Mouse (Mus musculus): ENCODE results near the gene Pttg1.

Gene Pttg1

DNA sequence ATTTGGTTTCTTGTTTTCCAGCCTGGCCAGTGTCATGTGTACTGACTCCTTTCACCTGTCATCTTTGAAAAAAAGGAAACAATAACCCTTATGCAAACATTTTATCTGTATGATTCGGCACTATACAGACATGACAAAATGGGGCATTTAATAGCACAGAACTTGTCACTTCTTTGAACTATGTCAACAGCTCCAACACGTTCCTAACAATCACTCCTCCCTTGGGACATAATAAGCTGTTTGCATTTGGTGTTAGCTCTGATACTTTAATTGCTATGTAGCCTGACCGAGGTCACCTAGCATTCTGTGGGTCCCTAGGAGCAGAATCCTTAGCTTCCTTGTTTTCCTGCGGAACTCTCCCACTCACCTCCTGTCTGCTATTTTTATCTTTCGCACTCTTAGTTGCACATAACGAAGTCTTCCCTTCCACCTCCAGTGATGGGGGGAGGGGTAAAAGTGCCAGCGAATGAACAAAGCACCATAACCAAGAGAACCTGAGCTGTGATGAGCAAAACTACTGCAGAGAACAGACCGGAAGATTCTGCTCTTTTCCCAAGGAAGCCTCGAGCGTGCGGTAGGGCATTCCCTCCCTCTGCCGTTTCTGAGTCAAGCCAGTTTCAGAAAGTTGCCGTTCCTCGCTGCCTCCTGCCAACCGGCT is 21.8 kb downstream of the Pttg1 start:
- no peak for DNase-seq

DNA sequence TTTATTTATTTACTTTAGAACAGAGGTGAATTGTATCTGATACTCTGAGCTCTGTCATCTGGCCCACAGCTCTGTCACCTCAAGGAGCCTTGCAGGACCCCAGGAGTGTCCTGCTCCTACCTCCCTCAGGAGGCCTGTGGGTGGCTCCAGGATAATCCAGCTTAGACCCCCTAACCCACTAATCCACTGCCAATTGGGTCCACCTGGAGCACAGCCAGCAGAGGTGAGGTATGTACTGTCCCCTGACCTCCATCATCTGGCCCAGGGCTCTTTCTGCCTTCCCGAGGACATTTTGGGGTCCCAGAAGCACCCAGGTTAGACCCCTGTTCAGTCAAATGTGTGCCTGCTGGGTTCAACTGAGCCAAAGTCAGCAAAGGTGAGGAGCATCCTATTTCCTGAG is 25.9 kb downstream of the Pttg1 start:
- no peak for DNase-seq

DNA sequence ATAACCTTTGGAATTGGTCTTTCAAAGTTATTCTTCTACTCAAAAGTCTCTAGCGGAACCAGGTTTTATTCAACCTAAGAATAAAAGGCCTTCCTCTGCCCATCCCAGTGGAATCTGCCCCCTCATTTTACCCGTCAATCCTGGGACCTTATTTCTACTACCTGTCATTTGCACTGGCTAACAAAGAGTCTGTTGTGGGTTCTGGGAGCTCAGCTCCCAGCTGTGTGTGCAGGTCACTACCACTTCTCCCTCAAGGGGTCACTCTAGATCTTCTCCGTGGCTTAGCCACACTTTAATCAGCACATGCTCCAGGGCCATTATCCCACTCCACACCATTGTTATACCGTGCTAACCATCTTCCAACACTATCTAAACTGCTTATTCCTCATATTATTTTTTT is 26.8 kb downstream of the Pttg1 start:
- DNase-seq, result no peak

DNA sequence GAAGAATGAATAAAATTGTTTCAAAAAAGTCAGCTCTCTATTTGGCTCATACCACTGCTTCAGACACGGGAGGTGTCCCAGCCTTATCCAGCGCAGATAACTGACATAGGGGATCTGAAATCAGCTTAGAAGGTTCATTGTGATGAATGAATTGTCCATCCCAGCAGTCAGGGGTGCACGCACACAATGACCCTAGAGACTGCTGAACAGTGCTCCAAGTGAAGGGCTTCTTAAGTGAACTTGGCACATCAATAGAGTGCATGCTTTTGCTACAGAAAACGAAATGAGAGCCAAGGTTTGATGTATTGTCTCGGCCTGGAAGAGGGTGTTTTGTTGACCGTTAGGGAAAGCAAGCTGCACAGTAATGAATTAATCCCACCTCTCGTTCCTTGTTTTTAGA is 29.4 kb downstream of the Pttg1 start:
- DNase-seq, result no peak

DNA sequence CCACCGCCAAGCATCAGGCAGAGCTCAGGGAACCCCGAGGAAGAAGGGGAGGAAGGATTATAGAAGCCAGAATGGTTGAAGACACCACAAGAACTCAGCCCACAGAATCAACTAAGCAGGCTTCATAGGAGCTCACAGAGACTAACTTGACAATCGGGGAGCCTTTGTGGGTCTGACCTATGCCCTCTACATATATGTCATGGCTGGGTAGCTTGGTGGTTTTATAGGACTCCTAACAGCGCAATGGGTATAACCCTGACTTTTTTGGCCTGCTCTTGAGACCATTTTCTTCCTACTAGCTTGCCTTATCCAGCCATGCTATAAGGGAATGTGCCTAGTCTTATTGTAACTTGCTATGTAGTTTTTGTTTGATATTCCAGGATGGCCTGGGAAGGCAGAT is 29.8 kb downstream of the Pttg1 start:
- DNase-seq, result no peak

DNA sequence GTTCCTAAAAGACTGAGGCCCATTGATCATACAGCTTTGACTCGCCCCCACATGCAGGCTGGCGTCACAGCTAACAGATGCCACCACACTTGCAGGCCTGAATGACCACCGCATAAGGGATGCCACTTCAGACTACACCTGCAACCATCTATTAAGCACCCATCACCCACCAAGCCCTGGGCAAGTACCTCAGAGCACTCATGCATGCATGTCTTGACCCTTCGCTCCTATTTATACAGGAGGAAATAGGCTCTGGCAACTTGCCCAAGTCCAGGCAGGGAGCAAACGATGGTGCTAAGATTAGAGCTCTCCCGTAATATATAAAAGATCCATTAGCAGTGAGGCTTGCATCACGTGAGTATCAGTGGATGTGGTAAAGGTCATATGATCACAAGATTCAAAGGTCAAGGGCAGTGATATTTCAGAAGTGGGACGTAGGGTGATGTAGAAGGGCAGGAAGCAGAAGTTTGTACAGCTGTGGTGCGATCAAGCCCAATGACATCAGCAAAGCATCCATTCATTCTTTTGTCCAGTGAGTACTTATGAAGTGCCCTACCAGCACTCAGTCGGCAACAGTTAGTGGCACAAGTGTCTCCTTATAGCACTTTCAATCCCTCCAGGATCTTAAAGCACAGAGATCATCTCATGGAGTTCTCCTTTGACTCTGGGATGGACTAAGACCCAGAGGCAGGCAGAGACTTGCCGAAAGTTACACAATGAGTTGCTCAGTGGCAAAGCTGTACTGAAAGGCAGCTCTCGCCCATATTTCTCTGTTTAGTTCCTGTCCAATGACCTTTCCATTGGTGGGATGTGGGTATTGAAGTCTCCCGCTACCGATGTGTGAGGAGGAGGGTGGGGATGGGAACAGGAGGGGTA is 30.7 kb downstream of the Pttg1 start:
- DNase-seq, result no peak

DNA sequence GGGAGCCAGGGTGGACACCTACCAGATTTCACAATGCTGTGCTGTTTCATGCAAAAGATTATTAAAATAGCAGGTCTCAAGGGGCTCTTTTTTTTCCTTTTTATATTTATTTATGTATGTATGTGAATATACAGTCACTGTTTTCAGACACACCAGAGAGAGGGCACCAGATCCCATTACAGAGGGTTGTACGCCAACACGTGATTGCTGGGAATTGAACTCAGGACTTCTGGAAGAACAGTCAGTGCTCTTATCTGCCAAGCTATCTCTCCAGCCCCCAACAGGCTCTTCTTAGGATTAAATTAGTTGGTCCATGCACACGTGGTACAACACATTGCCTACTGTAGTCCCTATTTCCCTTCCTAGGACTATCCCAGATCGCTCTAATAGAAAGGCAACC is 32.7 kb downstream of the Pttg1 start:
- no peak for DNase-seq

DNA sequence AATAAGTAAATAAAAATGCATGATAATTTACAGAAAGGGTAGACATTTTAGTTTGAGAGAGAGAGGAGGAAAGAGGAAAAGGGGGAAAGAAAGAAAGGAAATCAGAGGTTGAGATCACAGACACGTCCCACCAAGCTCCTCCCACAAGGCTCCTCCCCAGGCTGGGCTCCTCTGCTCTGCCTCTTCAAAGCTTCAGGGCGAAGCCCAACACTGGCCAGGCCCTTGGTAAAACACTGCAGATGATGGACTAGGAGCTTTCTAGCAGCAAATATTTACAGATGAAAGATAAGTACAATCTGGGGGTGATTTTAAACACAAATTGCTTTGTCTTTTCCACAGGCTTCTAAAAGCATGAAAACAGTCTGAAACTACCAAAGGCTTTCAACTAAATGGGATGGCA is 33.3 kb downstream of the Pttg1 start:
- DNase-seq, result no peak

DNA sequence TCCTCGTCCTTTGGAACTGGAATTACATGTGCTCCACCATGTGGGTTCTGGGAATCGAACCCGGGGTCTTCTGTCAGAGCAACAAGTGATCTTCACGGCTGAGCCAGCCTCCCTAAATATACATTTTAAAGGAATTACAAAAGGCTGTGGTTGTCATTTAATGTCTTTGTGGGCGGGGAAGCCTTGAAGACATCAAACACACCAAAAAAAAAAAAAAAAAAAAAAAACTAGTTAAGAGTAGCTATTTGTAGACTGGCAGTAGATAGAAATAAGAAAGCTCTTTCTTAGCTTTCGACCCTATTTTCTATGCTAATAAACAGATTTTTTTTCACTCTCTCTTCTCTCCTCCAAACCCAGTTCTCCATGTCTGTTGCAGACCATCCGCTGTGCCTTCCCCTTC is 36.9 kb downstream of the Pttg1 start:
- no peak for DNase-seq

DNA sequence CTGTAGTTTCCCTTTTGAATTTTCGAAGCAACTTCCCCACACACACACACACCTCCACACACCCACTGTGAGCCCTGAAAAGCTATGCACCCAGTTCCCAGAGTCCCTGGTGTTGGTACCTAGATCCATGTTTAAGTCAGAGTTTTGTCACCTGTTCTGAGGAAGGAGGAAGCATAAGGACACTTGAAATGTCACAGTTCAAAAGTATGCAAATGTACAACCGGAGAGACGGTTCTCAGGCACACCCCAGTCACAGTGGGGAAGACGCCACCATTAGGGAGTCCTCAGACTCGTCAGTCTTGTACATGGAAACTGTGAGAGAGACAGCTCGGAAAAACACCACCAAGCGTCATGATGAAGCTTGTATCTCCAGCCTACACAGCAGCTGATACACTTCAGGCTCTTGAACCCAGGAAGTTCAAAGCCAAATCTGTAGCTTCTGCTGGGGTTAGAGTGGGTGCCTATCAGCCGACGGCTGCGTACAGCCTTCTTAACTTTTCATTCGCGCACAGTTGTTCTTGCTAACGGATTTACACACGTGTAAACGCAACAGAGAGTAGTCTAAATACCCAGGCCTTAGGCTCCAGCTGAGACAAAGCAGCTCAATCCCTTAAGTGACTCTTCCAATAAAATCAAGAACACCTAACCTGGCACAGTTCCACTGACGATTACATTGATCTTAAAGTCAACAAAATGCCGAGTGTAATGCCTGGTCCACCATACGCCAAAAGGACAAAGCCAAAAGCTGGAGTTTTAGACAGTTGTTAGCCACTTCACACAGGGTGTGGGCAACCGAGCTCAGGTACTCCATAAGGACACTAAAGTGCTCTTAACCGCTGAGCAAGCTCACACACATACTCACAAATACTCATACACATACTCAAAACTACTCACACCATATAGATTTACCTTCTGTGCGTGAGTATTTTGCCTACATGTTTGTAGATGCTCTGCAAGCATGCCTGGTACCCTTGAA is 37.6 kb downstream of the Pttg1 start:
- no peak for DNase-seq

DNA sequence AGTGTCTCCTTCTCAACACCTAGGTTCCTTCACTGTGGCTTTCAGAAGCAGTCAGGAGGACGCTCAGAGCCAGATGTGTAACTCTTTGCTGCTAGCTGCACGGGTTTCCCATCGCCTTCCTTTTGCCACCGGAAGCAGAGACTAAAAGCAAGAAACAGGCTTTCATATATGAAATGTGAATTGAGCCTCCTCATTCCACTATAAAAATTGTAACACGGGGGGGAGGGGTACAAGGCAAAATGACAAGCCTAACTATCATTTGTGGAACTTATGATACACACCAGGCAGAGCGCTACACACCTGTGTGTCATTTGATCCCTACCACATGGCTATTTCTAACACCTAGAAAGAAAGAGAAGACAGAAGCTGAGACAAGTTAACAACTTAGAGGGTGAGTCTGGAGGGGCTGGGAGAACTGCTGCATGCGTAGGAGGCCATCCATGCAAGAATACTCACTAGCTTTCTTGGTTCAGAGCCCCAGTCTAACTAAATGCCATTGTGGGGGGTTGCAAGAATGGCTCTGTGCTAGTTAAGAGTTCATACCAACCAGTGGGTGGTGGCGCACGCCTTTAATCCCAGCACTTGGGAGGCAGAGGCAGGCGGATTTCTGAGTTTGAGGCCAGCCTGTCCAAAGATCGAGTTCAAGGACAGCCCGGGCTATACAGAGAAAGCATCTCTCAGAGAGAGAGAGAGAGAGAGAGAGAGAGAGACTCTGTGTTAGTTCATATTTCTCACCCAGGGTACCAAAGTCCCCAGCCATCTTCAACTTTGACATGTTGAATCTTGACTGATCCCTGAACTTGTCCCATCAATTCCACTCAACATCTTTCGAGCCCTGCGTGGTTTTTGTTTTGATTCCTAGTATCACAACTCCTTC is 38.8 kb downstream of the Pttg1 start:
- DNase-seq, result no peak

DNA sequence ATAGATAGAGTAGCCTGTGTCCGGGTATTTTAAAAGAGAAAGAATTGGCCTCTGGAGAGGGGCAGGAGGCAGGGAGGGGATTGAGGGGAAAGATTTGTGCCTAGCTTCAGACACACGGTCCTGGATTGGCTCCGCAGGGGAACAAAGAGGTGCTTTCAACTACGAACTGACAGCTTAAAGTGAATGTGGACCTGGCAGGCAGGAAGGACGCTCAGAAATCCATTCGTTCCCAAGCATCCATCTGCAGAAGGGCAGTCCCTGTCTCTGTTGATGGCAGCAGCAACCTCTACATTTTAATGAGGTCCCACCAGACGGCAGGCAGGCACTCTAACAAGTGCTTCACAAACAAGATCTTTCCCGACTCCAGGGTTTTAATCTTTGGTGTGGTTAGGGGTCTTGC is 40.3 kb downstream of the Pttg1 start:
- peak; percentile 18 for DNase-seq

DNA sequence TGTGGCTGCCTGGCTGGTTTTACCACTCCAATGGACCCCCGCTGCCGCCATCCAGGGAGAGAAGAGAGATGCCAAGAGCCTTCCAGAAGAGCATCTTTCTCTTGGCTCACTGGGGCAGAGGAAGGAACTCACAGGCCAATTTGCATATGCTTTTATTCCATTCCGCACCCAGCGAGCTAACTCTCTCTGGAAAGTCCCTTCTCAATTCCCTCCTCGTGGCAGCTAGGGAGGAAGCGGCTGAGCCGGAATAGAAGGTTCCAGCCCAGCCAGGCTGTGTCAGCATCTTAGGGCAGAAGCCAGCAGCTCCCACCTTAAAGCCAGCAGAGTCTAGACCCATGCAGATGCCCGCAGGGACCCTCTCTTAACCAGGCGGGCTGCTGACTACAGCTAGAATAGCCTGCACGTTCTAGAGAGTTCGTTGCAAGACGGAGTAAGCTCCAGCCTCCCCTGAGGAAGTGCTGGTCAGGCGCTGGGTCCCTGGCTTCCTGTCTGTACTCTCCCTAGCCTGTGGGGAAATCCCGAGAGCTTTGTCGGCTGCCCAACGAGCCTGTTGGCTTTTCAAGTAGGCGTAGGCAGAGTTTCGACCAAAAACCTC is 40.9 kb downstream of the Pttg1 start:
- DNase-seq, result peak; percentile 46

DNA sequence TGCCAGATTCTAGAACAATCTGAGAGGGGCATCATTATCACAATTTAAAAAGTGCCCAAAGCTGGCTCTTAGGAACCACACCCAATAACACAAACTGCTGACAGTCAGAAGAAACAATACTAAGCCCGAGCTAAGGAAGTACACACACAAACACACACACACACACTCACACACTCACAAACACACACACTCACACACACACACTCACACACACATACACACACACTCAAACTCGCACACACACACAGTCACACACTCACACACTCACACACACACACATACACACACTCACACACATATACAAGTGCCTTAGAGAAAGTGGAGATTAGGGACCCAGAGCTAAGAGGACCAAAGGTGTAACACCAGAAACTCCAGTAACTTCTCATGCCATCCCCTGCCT is 42.5 kb downstream of the Pttg1 start:
- no peak for DNase-seq

DNA sequence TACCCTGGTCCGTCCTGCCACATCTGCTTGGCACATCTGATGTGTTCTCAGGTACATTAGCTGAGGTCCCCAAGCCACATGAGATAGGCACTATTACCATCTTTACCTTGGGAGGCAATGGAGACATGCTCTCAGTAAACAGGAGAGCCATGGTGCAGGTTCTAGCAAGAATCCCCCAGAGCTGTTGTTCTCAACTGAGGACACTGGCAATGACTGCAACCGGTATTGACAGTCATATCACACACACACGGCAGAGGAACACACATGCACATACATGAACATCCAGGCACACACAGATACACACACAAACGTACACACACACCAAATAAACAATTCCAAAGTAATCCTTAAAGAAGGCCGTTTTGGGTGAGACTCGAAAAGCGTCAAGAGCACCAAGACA is 45.1 kb downstream of the Pttg1 start:
- DNase-seq, result no peak

DNA sequence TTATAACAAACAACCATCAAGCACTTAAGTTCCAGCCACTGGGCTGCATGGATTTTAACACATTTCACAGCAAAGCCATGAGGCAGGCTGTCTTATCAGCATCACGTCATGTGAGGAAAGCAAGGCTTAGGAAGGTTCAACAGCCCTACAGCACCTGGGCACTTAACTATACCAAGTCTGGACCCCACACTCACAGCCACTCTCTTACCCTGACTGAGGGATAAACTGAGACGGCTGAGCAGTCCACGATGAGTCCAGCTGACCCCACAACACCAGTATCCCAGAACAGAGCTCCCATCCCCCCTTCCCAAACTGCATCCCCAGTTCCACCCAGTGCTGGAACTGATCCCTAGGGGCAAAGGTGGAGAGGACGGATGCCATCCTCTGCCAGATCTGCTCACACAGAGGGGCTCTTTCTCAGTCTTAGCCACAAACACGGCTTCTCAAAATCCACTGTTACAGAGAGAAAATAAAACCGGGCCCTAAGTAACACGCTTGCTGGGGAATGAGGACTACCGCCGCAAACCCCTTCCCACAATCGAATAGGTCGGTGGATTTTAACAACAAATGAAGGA is 46.1 kb downstream of the Pttg1 start:
- DNase-seq, result no peak

DNA sequence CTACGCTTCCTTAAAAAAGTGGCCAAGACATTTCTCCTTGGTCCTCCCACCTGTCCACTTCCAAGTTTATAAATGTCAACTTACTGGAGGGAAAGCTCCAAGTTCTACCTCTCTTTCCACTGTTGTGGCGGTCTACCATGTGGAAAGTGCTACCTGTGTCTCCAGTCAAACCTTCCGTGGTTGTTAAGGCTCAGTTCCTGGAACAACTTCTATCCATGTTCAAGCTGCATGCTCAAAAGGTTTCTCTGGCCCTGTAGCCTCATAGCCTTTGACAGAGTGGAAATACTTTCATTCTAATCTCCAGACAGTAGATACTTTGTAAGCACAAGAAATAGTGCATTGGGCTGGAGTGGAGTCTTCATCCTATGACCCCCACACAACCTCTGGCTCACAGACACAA is 46.6 kb downstream of the Pttg1 start:
- DNase-seq, result no peak

DNA sequence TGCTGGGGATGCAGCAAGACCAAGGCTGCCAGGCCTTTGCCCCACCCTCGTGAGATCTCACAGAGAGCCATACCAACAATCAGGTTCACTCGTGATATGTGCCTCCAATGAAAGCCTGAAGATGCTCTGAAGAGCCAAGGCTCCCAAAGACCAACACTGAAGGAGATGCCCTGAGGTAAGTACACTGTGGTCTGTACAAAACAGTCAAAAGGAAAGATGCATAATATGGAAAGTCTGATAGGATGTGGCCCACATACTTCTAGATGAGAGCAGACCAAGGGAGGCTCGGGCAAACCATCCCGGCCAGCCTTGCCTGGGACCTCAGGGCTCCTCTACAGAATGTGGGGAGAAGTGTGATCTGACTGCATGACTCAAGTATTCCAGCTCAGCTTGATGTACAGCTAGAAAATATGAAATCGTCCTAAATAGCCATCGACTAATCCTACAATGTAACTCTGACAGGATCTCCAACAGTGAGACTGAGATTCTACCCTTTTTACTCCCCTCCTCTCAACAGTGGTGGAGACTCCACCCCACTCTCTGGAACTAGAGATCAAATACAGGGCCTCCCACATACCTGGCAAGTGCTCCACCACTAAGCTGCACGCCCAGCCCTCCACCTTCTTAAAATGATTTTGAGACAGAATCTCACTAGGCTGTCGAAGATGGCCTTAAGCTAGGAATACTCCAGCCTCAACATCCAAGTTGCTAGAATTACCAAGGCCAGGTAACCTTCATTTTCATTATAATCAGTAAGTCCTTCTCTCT is 48.8 kb downstream of the Pttg1 start:
- DNase-seq, result no peak

DNA sequence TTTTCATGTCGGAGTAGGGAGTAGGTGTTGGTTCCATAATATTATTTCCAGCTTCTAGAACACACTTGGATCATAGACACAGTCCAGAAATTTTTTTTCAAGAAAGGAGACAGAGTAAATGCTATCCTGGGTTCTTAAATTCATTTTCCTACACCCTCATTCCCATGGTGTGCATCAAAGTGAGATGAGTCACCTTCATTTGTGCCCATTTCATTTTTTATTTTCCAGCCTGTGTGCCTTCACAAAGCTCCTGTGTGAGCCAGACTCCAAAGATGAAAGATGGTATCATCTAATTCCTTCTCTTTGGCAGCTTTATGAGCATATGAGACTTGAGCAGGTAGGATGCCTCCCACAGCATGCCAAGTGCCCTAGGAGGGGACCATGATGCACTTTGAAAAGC is 49.5 kb downstream of the Pttg1 start:
- DNase-seq, result no peak

DNA sequence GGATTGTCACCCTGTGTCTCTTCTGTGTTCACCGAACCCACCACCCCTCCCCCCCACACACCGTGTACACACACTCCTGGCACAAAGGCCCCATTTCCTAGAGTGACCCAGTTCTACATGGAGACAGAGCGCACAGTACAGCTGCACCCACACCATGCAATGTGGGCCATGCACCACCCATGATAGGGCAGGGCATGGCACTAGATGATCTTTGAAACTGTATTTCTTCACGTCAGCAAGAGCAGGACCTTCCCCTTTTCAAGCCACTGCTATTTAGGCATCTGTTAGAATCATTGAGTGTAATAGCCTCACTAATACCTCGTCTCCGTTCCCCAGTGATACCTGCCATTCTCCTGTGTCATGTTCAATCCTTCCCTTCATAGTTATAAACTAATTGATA is 51.1 kb downstream of the Pttg1 start:
- DNase-seq, result no peak

DNA sequence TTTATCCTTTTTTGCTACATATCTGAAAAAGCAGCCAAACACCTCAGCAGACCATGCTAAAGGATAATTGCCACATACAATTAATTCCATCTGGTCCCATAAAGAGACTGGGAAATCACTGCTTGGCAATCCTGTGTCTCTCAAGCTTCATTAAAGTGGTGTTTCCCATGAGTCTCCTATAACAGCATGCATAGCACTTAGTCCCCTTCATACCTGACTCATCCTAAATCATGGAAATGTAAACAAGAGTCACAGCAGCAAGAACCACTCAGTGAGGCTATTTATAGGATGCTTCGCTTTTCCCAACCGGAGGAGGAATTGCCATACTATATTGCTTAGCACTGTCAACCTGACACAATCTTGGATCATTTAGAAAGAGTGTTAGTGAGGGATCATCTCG is 52.7 kb downstream of the Pttg1 start:
- no peak for DNase-seq
